Mouse (Mus musculus) left cerebral cortex, postnatal 10 days (tissue): ENCODE measurements around the gene Tbc1d12. TPM values are rescaled to one million over a fixed set of nuclear protein-coding genes. Genes with fewer than 3 reads are reported as not detected.
"Not testable (repeated sequence)": the region's sequence is repeated elsewhere in the genome, so short reads cannot be mapped to it uniquely, and the experiment has no call there.

Experiments
- DNase-seq, 2 experiments: peaks; one replicate each; pipeline ENCODE4 v3.0.0; 2021 to 2022; ENCODE audit warnings: low spot score in 2 of 2, mixed read lengths in 1 of 2; ENCODE audit errors: extremely low spot score in 1 of 2
- intact Hi-C: fragments of 180-260 bp; cut with DNase I; formaldehyde crosslinking; loops from one replicate; pipeline ENCODE4 v1.15.1; 2025
- total RNA-seq, 2 experiments: library from RNA; stranded (reverse); gene quantifications; 2 replicates each; pipeline ENCODE4 v1.2.3; 2021

Tbc1d12 gene
- 10 to 100 TPM; 15.0 to 16.2 TPM for total RNA-seq

- intact Hi-C loops, result no loop called here
- peak; percentile 76 to 94 for DNase-seq
Measured at GRCm38 (mm10) chr19:38836438-38837170, at the start of gene Tbc1d12. Gene Tbc1d12 (plus strand): TSS chr19:38836579.

DNA sequence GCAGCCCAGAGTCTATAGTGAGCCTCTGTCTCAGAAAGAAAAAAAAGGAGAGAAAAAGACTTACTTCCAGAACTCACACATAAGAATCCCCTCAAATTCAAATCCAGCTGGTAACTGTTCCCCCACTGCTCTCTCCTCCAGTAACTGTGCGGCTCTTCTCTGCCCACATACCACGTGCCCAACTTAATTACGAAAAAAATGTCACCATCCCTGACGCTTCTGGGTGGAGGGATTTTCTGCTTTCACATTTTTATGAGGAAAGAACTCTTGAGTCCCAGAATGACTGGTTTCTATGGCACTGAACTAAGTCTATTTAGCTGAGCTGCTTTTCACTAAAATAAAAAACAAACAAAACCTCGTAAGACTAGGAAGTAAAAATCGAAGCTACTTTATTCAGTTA is 48.6 kb upstream of the Tbc1d12 start:
- intact Hi-C loops, result no loop called here
- DNase-seq, result no peak

DNA sequence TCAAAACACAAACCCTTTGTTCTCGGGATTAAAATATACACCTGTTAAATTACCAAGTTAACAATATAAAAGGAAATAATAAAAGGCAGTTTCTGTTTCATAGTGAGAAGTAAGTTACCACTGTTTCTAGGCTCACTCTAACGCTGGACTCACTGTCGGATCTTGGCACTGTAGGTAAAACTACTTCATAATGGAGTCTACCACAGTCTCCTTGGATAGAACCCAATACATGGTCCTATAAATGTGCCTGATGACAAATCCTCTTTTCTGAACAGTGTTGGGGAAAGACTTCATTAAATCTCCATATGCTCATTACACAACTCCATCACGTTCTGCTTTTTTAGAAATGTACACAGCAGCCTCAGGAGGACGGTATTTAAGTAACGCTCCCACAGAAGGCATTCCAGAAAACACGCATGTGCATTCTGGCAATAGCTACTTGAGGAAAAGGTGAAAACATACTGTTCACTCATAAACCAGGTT is 42.8 kb upstream of the Tbc1d12 start:
- intact Hi-C loops, result no loop called here
- DNase-seq, result no peak

- intact Hi-C loops, result no loop called here
- no peak for DNase-seq
Measured at GRCm38 (mm10) chr19:38796546-38796945, 39.8 kb upstream of the Tbc1d12 start.

DNA sequence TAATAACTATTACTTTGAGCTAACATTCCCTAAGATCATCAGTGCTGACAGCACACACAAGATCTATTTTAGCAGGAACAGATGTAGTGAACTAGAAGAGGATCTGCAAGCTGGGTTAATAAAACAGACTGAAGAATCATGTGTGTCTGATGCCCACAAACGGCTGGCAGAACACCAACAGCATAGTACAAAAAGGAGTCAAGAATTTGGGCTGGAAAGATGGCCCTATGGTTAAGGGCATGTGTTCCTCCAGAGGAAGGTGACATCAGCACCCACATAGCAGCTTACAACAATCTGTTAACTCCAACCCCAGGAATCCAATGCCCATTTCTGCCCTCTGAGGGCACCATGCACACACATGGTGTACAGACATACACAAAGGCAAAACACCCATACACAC is 38.1 kb upstream of the Tbc1d12 start:
- intact Hi-C loops, result no loop called here
- DNase-seq, result peak in 1 of 2 experiments; percentile 32

DNA sequence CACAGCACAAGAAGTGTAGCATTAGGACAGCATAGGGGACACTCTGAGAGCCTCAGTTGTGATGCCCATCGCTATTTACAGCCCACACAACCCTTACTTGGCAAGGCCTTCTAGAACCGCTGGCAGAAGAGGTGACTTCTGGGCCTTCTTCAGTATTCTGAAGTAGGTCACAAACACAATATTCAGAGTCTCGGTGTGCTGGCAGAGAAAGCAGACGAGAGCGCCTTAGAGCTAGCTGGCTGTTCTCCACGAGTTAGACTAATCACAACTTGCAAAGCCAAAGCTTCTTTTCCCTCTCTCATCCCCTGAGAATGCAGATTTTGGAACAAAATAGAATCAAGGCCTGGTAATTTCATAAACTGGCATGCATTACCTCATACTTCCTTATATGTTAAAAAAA is 37.6 kb upstream of the Tbc1d12 start:
- DNase-seq, result peak in 1 of 2 experiments; percentile 18
- intact Hi-C loops, result no loop called here

- intact Hi-C loops, result no loop called here
- no peak for DNase-seq
Measured at GRCm38 (mm10) chr19:38818191-38818590, 18.2 kb upstream of the Tbc1d12 start.

- intact Hi-C loops, result no loop called here
- peak; percentile 92 to 95 for DNase-seq
Measured at GRCm38 (mm10) chr19:38818766-38819426, 17.5 kb upstream of the Tbc1d12 start, which contains the start of gene Noc3l. Gene Noc3l (minus strand): TSS chr19:38819237.

GRCm38 (mm10) chr19:38819427-38819802 is 17.0 kb upstream of the Tbc1d12 start:
- intact Hi-C loops, result no loop called here
- no peak for DNase-seq

DNA sequence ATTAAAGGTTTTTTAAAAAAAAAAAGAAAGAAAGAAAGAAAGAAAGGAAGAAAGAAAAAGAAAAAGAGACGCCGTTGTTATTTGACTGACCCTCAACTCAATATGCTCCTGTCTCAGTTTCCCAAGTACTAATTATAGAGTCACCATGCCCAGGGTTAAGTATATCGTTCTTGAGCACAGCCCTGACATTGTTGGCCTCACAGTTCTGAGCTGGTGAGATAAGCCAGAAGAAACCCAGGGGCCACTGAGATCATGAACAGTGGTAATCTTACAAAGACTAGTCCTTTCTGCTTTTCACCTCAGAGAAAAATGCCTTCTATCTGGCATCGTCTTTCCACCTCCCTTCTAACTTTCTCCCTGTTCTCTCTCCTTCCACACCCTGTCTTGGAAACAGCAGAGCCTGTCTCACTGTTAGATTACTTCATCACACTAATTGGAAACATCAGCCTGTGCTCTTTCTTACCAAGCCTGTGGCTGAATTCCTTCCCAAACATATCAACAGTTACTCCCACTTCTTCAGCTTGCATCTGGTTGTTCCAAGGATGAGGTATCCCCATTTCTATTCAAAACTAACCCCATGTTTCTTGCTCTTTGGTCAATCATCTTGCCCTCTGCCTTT is 16.1 kb upstream of the Tbc1d12 start:
- DNase-seq, result no peak
- intact Hi-C loops, result no loop called here

DNA sequence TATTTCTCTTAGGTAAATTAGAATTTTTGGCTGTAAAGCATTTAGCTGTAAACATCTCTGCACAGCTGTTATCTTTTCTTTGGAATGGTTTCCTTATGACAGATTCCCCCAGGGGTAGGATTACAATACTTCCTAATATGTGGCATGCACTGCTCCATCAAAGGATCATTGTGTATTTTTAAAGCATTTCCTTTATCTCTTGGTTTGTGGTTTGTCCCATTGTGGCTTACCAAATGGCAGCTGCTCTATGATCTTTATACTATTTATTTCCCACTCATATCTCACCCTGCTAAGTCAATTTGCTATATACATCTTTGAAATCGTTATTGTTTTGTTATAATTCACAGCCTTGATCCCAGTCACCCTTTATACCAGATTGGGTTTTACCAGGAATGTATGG is 3.2 kb upstream of the Tbc1d12 start:
- intact Hi-C loops, result no loop called here
- DNase-seq, result no peak

- no peak for DNase-seq
- intact Hi-C loops, result no loop called here
Measured at GRCm38 (mm10) chr19:38836084-38836437, 318 bp upstream of the Tbc1d12 start.

DNA sequence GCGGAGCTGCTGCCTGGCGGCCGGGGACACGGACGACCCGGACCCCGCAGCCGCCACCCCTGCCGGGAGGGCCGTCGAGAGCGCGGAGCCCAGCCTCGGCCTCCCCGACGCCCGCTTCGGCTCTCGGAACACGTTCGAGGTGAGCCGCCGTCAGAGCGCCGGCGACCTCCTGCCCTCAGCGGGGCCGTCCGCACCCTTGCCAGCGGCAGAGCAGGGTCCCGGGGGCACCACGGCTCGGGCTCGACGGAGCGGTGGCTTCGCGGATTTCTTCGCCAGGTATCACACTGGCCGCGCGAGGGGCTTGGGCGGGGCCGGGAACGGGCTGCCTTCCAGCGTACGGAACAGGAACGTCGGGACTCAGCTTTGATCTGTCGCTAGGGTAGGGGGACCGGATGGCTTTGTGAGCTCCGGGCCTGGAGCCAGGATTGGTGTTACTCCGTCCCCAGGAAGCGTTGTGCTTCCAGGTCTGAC is 827 bp downstream of the Tbc1d12 start:
- peak; percentile 45 to 91 for DNase-seq
- intact Hi-C loops, result no loop called here

GRCm38 (mm10) chr19:38844817-38845216 is 8.4 kb downstream of the Tbc1d12 start:
- DNase-seq, result no peak

DNA sequence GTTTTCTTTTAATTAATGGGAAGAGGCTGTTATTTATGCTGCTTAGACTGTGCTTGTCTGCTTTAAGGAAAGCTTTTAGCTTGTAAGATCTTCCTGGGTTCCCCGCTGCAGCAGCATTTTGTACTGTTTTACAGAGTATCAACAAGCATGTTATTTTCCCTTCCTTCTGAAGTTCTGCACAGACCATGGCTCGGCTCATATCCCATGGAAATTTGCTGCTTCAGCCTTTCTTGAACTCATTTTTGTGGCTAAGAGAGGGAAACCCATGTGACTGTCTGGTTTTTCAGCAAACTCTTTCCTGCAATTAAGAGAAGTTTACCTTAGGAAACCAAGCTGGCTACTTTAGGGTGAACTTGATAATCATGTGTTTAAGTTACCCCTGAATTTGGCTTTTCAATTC is 10.0 kb downstream of the Tbc1d12 start:
- intact Hi-C loops, result no loop called here
- no peak for DNase-seq

More at GRCm38 (mm10) chr19:38844817-38845216, 8.4 kb downstream of the Tbc1d12 start:
- intact Hi-C loops, result no loop called here

GRCm38 (mm10) chr19:38858224-38858623 is 21.8 kb downstream of the Tbc1d12 start:
- no peak for DNase-seq
- intact Hi-C loops, result no loop called here

DNA sequence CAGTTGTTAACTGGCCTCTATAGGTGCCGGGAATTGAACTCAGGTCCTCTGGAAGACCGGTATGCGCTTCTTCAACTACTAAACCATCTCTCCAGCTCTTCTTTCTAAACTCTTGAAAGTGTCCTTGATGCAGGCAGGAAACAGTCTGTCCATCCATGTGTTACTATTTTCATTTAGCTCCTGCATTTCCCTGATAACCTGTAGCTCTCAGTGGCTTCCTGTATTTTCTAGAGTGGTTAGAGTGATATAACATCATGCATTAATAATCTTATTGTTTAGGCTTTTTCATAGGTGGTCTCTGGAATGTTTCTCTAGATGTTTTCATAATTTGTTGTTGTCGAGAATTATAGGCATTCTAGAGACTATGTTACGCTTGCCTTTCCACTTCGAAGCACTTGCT is 26.1 kb downstream of the Tbc1d12 start:
- no peak for DNase-seq
- intact Hi-C loops, result no loop called here

DNA sequence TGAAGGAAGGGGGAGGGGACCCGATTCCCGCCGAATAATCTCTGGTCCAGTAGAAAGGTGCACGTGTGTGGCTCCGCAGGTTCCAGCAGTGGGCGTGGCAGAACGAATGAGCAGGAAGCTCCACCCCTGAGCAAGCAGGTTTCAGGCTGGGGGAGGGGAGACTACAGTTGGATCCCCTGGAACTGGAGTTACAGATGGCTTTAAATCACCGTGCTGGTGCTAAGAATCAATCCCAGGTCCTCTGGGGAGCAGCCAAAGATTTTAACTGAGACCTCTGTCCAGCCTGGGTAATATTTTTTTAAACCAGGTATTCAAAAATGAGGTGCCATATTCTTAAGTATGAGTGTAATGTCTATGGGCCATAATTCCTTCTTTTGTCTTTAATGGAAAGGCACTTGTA is 38.4 kb downstream of the Tbc1d12 start:
- DNase-seq, intact Hi-C loops: not testable (repeated sequence)

- intact Hi-C loops, result no loop called here
- no peak for DNase-seq
Measured at GRCm38 (mm10) chr19:38880300-38880699, 43.9 kb downstream of the Tbc1d12 start.
